24 mouse cellular contexts compared by ENCODE assay signal in genomic region chr4:100244701-100245100, GRCm38 (mm10).
DNase-seq lines count a peak whose midpoint lies in the region; ATAC-seq and TF ChIP-seq lines count a peak whose summit lies in the region.
"Had no signal": no experiment of that assay in that cellular context is flagged by ENCODE, and none has a peak within 500 bp of the region (broad histone marks: within the 10 kb centered on the region; RNA-seq: fewer than 3 reads in every experiment).

No protein-coding gene starts in this region.

- TF ChIP-seq POLR2A in kidney, adult 2 months (IDR thresholded peaks at IDR 0.05; ENCODE audit: low read depth, low read length) = no peak

- DNase-seq in cerebellum, adult 8-10 months = no peak
- peak; percentile 38 for DNase-seq in intestine, embryonic 14.5 days (ENCODE audit: low spot score)
- DNase-seq in kidney, adult 2 months = no peak
- DNase-seq in mesoderm, embryonic 11.5 days (ENCODE audit: low read depth, low spot score) = peak; percentile 44
- no peak for DNase-seq in layer of hippocampus, postnatal 10 days (ENCODE audit: low spot score in 2 of 2)
- DNase-seq: adrenal gland, adult 8-10 months; adrenal gland, postnatal 25 days; cerebellum, adult 11 months; cerebellum, adult 2 months; cerebellum, postnatal 36 days; embryo, embryonic 11 days; forebrain, postnatal 0 days; gastrocnemius, adult 2 months; gastrocnemius, postnatal 14 days; heart, postnatal 14 days; heart, postnatal 4 days had no signal

- no peak for TF ChIP-seq CTCF in kidney, adult 2 months (conservative IDR thresholded peaks at IDR 0.05; ENCODE audit: insufficient read depth, insufficient read length, low read depth, low read length)

- H3K36me3 ChIP-seq in intestine, embryonic 14.5 days (ENCODE audit: control insufficient read depth, insufficient read depth, low read length) = no peaks in the 10 kb centered on the region
- no peaks in the 10 kb centered on the region for H3K36me3 ChIP-seq in intestine, embryonic 16.5 days (ENCODE audit: control insufficient read depth, insufficient read depth, low read length)
- no peaks in the 10 kb centered on the region for H3K36me3 ChIP-seq in kidney, embryonic 16.5 days (ENCODE audit: insufficient read depth, low read length)
- no peaks in the 10 kb centered on the region for H3K36me3 ChIP-seq in kidney, adult 2 months (ENCODE audit: control insufficient read depth, insufficient read depth, low read length)
- H3K36me3 ChIP-seq: heart, embryonic 12.5 days; heart, embryonic 15.5 days; hindbrain, embryonic 15.5 days had no signal

- no peaks in the 10 kb centered on the region for H3K27me3 ChIP-seq in intestine, embryonic 14.5 days (replicated peaks; ENCODE audit: control insufficient read depth, insufficient read depth, low read length)
- H3K27me3 ChIP-seq in intestine, embryonic 16.5 days (replicated peaks; ENCODE audit: control insufficient read depth, insufficient read depth, low read length) = no peaks in the 10 kb centered on the region
- H3K27me3 ChIP-seq in kidney, embryonic 16.5 days (ENCODE audit: insufficient read depth, low read length) = no peaks in the 10 kb centered on the region
- H3K27me3 ChIP-seq in kidney, adult 2 months (replicated peaks; ENCODE audit: control insufficient read depth, insufficient read depth, low read length) = no peaks in the 10 kb centered on the region
- H3K27me3 ChIP-seq: heart, embryonic 12.5 days; heart, embryonic 15.5 days; hindbrain, embryonic 15.5 days had no signal

- 77% methylated on average over 6 of the region's 6 CpGs for WGBS in intestine, embryonic 14.5 days
- 85% methylated on average over 6 of the region's 6 CpGs for WGBS in intestine, embryonic 16.5 days
- 34% methylated on average over 6 of the region's 6 CpGs for WGBS in kidney, embryonic 16.5 days
- WGBS in kidney, adult 2 months = 86% methylated on average over 6 of the region's 6 CpGs

- peak; percentile 20; the same call in 1 of the 2 replicates for ATAC-seq in cerebellum, adult (ENCODE audit: insufficient number of reproducible peaks, low FRiP score, low TSS enrichment)
- ATAC-seq in intestine, embryonic 14.5 days (replicated peaks; ENCODE audit: low FRiP score, low TSS enrichment, low read depth) = no peak
- ATAC-seq in intestine, embryonic 16.5 days = no peak
- ATAC-seq in kidney, embryonic 16.5 days (ENCODE audit: low FRiP score, low TSS enrichment) = peak; percentile 50; the same call in 1 of the 2 replicates
- ATAC-seq: activated CD4-positive, CD25-positive, alpha-beta regulatory T cell, adult 4 months; forebrain, embryonic 14.5 days; forebrain, postnatal 0 days had no signal

- H3K4me1 ChIP-seq in intestine, embryonic 14.5 days (replicated peaks; ENCODE audit: control insufficient read depth, insufficient read depth, low read length) = no peaks in the 10 kb centered on the region
- H3K4me1 ChIP-seq in intestine, embryonic 16.5 days (ENCODE audit: control insufficient read depth, insufficient read depth, low read length) = peaks cover 6% of the 10 kb centered on the region; the same call in 1 of the 2 replicates
- H3K4me1 ChIP-seq in kidney, embryonic 16.5 days (ENCODE audit: insufficient read depth, low read length) = peaks cover 24% of the 10 kb centered on the region
- H3K4me1 ChIP-seq in kidney, adult 2 months (ENCODE audit: control insufficient read depth, insufficient read depth, low read length) = 0 out of 2 replicates have a peak, but pooled peaks cover 2% of the 10 kb centered on the region
- H3K4me1 ChIP-seq: hindbrain, embryonic 15.5 days had no signal

- no peak overlapping the region for H3K9ac ChIP-seq in intestine, embryonic 14.5 days (ENCODE audit: low read length)
- H3K9ac ChIP-seq in intestine, embryonic 16.5 days (ENCODE audit: low read depth, low read length) = no peak overlapping the region
- no peak overlapping the region for H3K9ac ChIP-seq in kidney, embryonic 16.5 days (replicated peaks; ENCODE audit: low read length)
- H3K9ac ChIP-seq: forebrain, postnatal 0 days; heart, embryonic 12.5 days; heart, embryonic 15.5 days; hindbrain, embryonic 15.5 days had no signal

- H3K4me2 ChIP-seq in intestine, embryonic 14.5 days (ENCODE audit: low read length) = no peak overlapping the region
- H3K4me2 ChIP-seq in intestine, embryonic 16.5 days (ENCODE audit: low read depth, low read length) = no peak overlapping the region
- no peak overlapping the region for H3K4me2 ChIP-seq in kidney, embryonic 16.5 days (replicated peaks; ENCODE audit: low read depth, low read length)
- H3K4me2 ChIP-seq: heart, embryonic 12.5 days; heart, embryonic 15.5 days; hindbrain, embryonic 15.5 days had no signal

- no peak overlapping the region for H3K27ac ChIP-seq in intestine, embryonic 14.5 days (ENCODE audit: low read depth)
- no peak overlapping the region for H3K27ac ChIP-seq in intestine, embryonic 16.5 days (ENCODE audit: low read length)
- H3K27ac ChIP-seq in kidney, embryonic 16.5 days (ENCODE audit: low read length) = no peak overlapping the region
- H3K27ac ChIP-seq in kidney, adult 2 months (ENCODE audit: insufficient read depth, low read depth, low read length) = no peak overlapping the region
- H3K27ac ChIP-seq: gastrocnemius, adult 2 months; heart, embryonic 15.5 days; hindbrain, embryonic 15.5 days had no signal

- H3K9me3 ChIP-seq in intestine, embryonic 14.5 days (ENCODE audit: control insufficient read depth, low read length) = no peaks in the 10 kb centered on the region
- no peaks in the 10 kb centered on the region for H3K9me3 ChIP-seq in intestine, embryonic 16.5 days (ENCODE audit: control insufficient read depth, low read length)
- no peaks in the 10 kb centered on the region for H3K9me3 ChIP-seq in kidney, embryonic 16.5 days (ENCODE audit: low read length)
- H3K9me3 ChIP-seq: heart, embryonic 12.5 days; heart, embryonic 15.5 days; hindbrain, embryonic 15.5 days had no signal

- H3K4me3 ChIP-seq in intestine, embryonic 14.5 days (ENCODE audit: low read depth, low read length) = no peak overlapping the region
- H3K4me3 ChIP-seq in intestine, embryonic 16.5 days (ENCODE audit: low read length) = no peak overlapping the region
- no peak overlapping the region for H3K4me3 ChIP-seq in kidney, embryonic 16.5 days (ENCODE audit: low read length)
- H3K4me3 ChIP-seq in kidney, adult 2 months (ENCODE audit: insufficient read depth, low read depth, low read length) = no peak overlapping the region
- H3K4me3 ChIP-seq: gastrocnemius, adult 2 months; heart, embryonic 12.5 days; heart, embryonic 15.5 days; hindbrain, embryonic 15.5 days had no signal

Comparison
In these comparisons a context has a peak if more than half of its experiments do, and no peak if none do; other contexts are left out.
1. ATAC-seq: peak in cerebellum, adult (single experiment) and kidney, embryonic 16.5 days (single experiment); none in intestine, embryonic 14.5 days (single experiment) and intestine, embryonic 16.5 days (single experiment).
2. DNase-seq: peak in intestine, embryonic 14.5 days (single experiment) and mesoderm, embryonic 11.5 days (single experiment); none in cerebellum, adult 8-10 months (single experiment), kidney, adult 2 months (single experiment) and layer of hippocampus, postnatal 10 days (0 of 2).